ENCODE assay signal across 17 mouse cellular contexts in genomic region chr5:148133448-148134060, GRCm38 (mm10).
DNase-seq lines count a peak whose midpoint lies in the region; ATAC-seq lines count a peak whose summit lies in the region.
"Had no signal": no experiment of that assay in that cellular context is flagged by ENCODE, and none has a peak within 500 bp of the region (broad histone marks: within the 10 kb centered on the region; RNA-seq: fewer than 3 reads in every experiment).

No protein-coding gene starts in this region.

- no peaks in the 10 kb centered on the region for H3K36me3 ChIP-seq in hindbrain, embryonic 12.5 days
- no peaks in the 10 kb centered on the region for H3K36me3 ChIP-seq in hindbrain, embryonic 11.5 days (ENCODE audit: control insufficient read depth, insufficient read depth, low read length)
- no peaks in the 10 kb centered on the region for H3K36me3 ChIP-seq in midbrain, embryonic 13.5 days
- H3K36me3 ChIP-seq in midbrain, embryonic 11.5 days (ENCODE audit: control insufficient read depth, insufficient read depth, low read length), result no peaks in the 10 kb centered on the region
- H3K36me3 ChIP-seq: forebrain, embryonic 12.5 days; heart, embryonic 12.5 days; lung, embryonic 15.5 days had no signal

- no peak for DNase-seq in hindbrain, embryonic 11.5 days (ENCODE audit: low spot score)
- no peak for DNase-seq in midbrain, embryonic 11.5 days (ENCODE audit: low spot score, missing footprints)
- DNase-seq in left cerebral cortex, postnatal 25 days (ENCODE audit: low spot score in 2 of 2), result peak; percentile 35 to 73
- DNase-seq in right cerebral cortex, postnatal 14 days, result peak; percentile 51
- no peak for DNase-seq in lung, postnatal 25 days (ENCODE audit: low spot score)
- no peak for DNase-seq in ovary, postnatal 14 days (ENCODE audit: low spot score)
- DNase-seq: adrenal gland, postnatal 25 days; cerebellum, postnatal 25 days; gastrocnemius, postnatal 14 days; heart, postnatal 4 days; kidney, adult 9 months; thymus, adult 2 months had no signal

- H3K4me3 ChIP-seq in hindbrain, embryonic 12.5 days, result no peak overlapping the region
- no peak overlapping the region for H3K4me3 ChIP-seq in hindbrain, embryonic 11.5 days (ENCODE audit: low read depth, low read length)
- H3K4me3 ChIP-seq in midbrain, embryonic 13.5 days (replicated peaks), result no peak overlapping the region
- no peak overlapping the region for H3K4me3 ChIP-seq in midbrain, embryonic 11.5 days (ENCODE audit: low read depth, low read length)
- H3K4me3 ChIP-seq: forebrain, embryonic 12.5 days; heart, embryonic 12.5 days; lung, embryonic 15.5 days had no signal

- H3K27me3 ChIP-seq in hindbrain, embryonic 12.5 days, result no peaks in the 10 kb centered on the region
- no peaks in the 10 kb centered on the region for H3K27me3 ChIP-seq in hindbrain, embryonic 11.5 days (ENCODE audit: control insufficient read depth, insufficient read depth, low read length)
- no peaks in the 10 kb centered on the region for H3K27me3 ChIP-seq in midbrain, embryonic 13.5 days
- no peaks in the 10 kb centered on the region for H3K27me3 ChIP-seq in midbrain, embryonic 11.5 days (ENCODE audit: control insufficient read depth, insufficient read depth, low read length)
- H3K27me3 ChIP-seq: forebrain, embryonic 12.5 days; heart, embryonic 12.5 days; lung, embryonic 15.5 days had no signal

- no peak overlapping the region for H3K9ac ChIP-seq in hindbrain, embryonic 12.5 days
- H3K9ac ChIP-seq in hindbrain, embryonic 11.5 days (ENCODE audit: low read depth, low read length), result no peak overlapping the region
- H3K9ac ChIP-seq in midbrain, embryonic 13.5 days (replicated peaks), result no peak overlapping the region
- H3K9ac ChIP-seq in midbrain, embryonic 11.5 days (ENCODE audit: low read length), result no peak overlapping the region
- H3K9ac ChIP-seq: forebrain, embryonic 12.5 days; heart, embryonic 12.5 days; lung, embryonic 15.5 days had no signal

- no peak for ATAC-seq in hindbrain, embryonic 12.5 days (ENCODE audit: low FRiP score)
- ATAC-seq in hindbrain, embryonic 11.5 days (ENCODE audit: low FRiP score), result no peak
- no peak for ATAC-seq in midbrain, embryonic 13.5 days
- no peak for ATAC-seq in midbrain, embryonic 11.5 days (ENCODE audit: low FRiP score)

- 70% methylated on average over 9 of the region's 9 CpGs for WGBS in hindbrain, embryonic 12.5 days
- 78% methylated on average over 9 of the region's 9 CpGs for WGBS in hindbrain, embryonic 11.5 days
- WGBS in midbrain, embryonic 13.5 days, result 75% methylated on average over 9 of the region's 9 CpGs
- WGBS in midbrain, embryonic 11.5 days, result 86% methylated on average over 9 of the region's 9 CpGs

- peaks cover 16% of the 10 kb centered on the region for H3K4me1 ChIP-seq in hindbrain, embryonic 12.5 days
- 0 out of 2 replicates have a peak, but pooled peaks cover 2% of the 10 kb centered on the region for H3K4me1 ChIP-seq in hindbrain, embryonic 11.5 days (replicated peaks; ENCODE audit: control insufficient read depth, insufficient read depth, low read length)
- peaks cover 23% of the 10 kb centered on the region for H3K4me1 ChIP-seq in midbrain, embryonic 13.5 days (replicated peaks)
- peaks cover 2% of the 10 kb centered on the region for H3K4me1 ChIP-seq in midbrain, embryonic 11.5 days (ENCODE audit: control insufficient read depth, insufficient read depth, low read length)

- no peak overlapping the region for H3K4me2 ChIP-seq in hindbrain, embryonic 12.5 days (replicated peaks)
- no peak overlapping the region for H3K4me2 ChIP-seq in hindbrain, embryonic 11.5 days (replicated peaks; ENCODE audit: low read depth, low read length)
- H3K4me2 ChIP-seq in midbrain, embryonic 13.5 days (replicated peaks), result no peak overlapping the region
- H3K4me2 ChIP-seq in midbrain, embryonic 11.5 days, result no peak overlapping the region
- H3K4me2 ChIP-seq: forebrain, embryonic 12.5 days; heart, embryonic 12.5 days; lung, embryonic 15.5 days had no signal

- H3K27ac ChIP-seq in hindbrain, embryonic 12.5 days, result peak overlapping the region; percentile 49
- no peak overlapping the region for H3K27ac ChIP-seq in hindbrain, embryonic 11.5 days (ENCODE audit: low read depth, low read length)
- peak overlapping the region; percentile 40; the same call in 1 of the 2 replicates for H3K27ac ChIP-seq in midbrain, embryonic 13.5 days
- H3K27ac ChIP-seq in midbrain, embryonic 11.5 days (ENCODE audit: low read depth, low read length), result no peak overlapping the region
- H3K27ac ChIP-seq: forebrain, embryonic 12.5 days; lung, embryonic 15.5 days had no signal

- H3K9me3 ChIP-seq in hindbrain, embryonic 12.5 days (replicated peaks), result no peaks in the 10 kb centered on the region
- no peaks in the 10 kb centered on the region for H3K9me3 ChIP-seq in hindbrain, embryonic 11.5 days (ENCODE audit: control insufficient read depth, low read length)
- no peaks in the 10 kb centered on the region for H3K9me3 ChIP-seq in midbrain, embryonic 13.5 days
- H3K9me3 ChIP-seq in midbrain, embryonic 11.5 days (ENCODE audit: control insufficient read depth, low read length), result no peaks in the 10 kb centered on the region
- H3K9me3 ChIP-seq: forebrain, embryonic 12.5 days; lung, embryonic 15.5 days had no signal

- intact Hi-C loops in left cerebral cortex, postnatal 25 days (cut with DNase I), result loop anchor here (1.0 kb wide), 3 partner anchors 43 to 175 kb away; no protein-coding TSS in a partner anchor

Comparison
In these comparisons a context has a peak if more than half of its experiments do, and no peak if none do; other contexts are left out.
1. H3K27ac ChIP-seq: peak in hindbrain, embryonic 12.5 days (single experiment) and midbrain, embryonic 13.5 days (single experiment); none in hindbrain, embryonic 11.5 days (single experiment) and midbrain, embryonic 11.5 days (single experiment).
2. DNase-seq: peak in left cerebral cortex, postnatal 25 days (2 of 2) and right cerebral cortex, postnatal 14 days (single experiment); none in hindbrain, embryonic 11.5 days (single experiment), midbrain, embryonic 11.5 days (single experiment), lung, postnatal 25 days (single experiment) and ovary, postnatal 14 days (single experiment).